Mouse (Mus musculus) heart, postnatal 0 days (tissue): ENCODE measurements at regions not wholly inside any gene's neighbourhood (a gene's known extent, or its start where the extent isn't known, plus 50 kb on each side); places are given as distances from the start of the nearest gene placed in this dataset.

Experiments
- CTCF ChIP-seq: IDR thresholded peaks from 2 replicates; pipeline ENCODE4 v1.5.1; 2016; ENCODE audit warnings: antibody characterized with exemption, control low read depth, low read depth
- EP300 ChIP-seq: IDR thresholded peaks from 2 replicates; pipeline ENCODE4 v1.6.1; 2016; ENCODE audit warnings: antibody characterized with exemption, low read depth

DNA sequence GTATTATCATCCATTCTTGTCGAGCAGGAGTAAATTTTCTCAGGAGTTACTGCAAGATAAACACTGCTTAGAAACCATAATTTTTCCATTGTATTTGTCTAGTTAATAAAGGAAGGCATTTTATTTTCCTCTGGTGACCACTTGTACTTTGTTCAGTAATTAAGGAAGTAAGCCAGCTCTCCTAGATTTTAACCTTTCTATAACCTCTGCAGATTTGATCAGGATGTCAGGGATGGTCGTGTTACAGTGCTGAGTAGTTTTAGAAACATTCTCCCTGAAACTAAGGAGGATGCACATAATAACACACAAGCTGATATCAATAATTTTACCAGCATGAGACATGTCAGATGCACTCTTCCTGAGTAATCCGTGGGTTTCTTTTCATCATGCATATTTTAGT is 166.7 kb upstream of the Lcorl start:
- TF ChIP-seq CTCF = no peak
- TF ChIP-seq EP300 = no peak
